Mouse (Mus musculus): ENCODE results near the gene Ccdc170. TPM values are rescaled to one million over a fixed set of nuclear protein-coding genes. Genes with fewer than 3 reads are reported as not detected.

The Ccdc170 gene
- polyA plus RNA-seq, 1 experiment from 2014 or later, result not detected

DNA sequence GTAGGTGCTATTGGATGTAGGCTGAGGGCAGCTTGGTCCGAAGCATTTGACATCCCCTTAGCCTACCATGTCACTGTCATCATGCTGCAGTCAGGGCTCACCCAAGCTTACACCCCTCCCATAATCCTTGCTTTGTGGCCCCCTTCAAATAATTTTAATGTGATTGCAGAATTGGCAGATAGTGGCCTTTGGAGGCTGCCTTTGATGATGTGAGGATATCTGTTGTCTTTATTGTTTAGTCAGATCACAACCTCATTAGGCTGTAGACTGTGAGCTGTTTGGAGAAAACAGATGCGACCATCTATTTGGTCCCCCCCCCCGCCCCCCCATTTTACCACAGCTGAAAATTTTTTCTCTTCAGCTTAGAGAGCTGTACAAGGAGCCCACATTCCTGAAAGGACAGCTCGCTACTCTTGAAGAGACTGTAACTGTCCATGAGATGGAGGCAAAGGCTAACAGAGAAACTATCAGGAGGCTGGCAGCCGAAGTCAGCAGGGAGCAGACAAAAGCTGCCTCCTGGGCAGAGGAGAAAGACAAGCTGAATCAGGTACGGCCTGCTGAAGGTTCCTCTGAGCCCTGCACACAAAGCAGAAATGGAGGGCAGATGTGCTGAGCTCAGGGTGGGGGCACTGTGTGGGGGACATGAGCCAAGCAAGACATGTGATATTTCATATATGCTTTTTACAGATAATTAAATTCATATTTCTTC, 38.2 kb downstream of the Ccdc170 start:
- 41% methylated on average over 6 of the region's 6 CpGs for WGBS

DNA sequence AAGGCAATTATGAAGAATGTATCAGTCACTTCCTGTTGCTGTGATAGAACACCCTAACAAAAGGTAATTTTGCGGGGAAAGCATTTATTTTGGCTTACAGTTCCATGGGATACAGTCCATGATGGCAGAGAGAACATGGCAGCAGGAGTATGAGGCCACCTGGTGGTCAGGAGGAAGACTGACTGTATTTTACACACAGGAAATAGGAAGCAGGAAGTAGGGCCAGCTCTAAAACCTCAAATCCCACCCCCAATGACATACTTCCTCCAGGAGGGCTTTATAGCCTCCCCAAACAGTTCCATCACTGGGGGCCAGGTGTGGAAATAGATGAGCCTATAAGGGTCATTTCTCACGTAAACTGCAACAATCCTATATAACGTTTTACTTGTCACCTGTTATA, 39.8 kb downstream of the Ccdc170 start:
- Histone ChIP-seq H3K27ac (replicated peaks in 1 of 2; ENCODE audit: control insufficient read depth in 1 of 2, insufficient read depth in 1 of 2, low read depth in 2 of 2, low read length in 2 of 2) (no peak overlapping the region), H3K4me3 (ENCODE audit: control insufficient read depth in 1 of 2, insufficient read depth in 1 of 2, low read depth in 1 of 2, low read length in 2 of 2) (no peak overlapping the region), H3K27me3 (ENCODE audit: control insufficient read depth, insufficient read depth, low read length) (no peaks in the 10 kb centered on the region), H3K9me3 (ENCODE audit: control insufficient read depth, low read length) (no peaks in the 10 kb centered on the region; the same call in 1 of the 2 replicates), H3K9ac (ENCODE audit: low read length) (no peak overlapping the region), H3K36me3 (ENCODE audit: control insufficient read depth, insufficient read depth, low read length) (no peaks in the 10 kb centered on the region), H3K4me1 (ENCODE audit: control insufficient read depth in 2 of 2, insufficient read depth in 2 of 2, low read length in 2 of 2) (no peaks in the 10 kb centered on the region), H3K4me2 (ENCODE audit: low read length) (no peak overlapping the region)
- WGBS, result 93% methylated on average over 3 of the region's 3 CpGs
- ATAC-seq (ENCODE audit: insufficient number of reproducible peaks, insufficient read depth, low FRiP score, low read depth), result no peak

More for the DNA sequence above, 38.2 kb downstream of the Ccdc170 start:
- Histone ChIP-seq H3K27me3 (ENCODE audit: control insufficient read depth, insufficient read depth, low read length) (no peaks in the 10 kb centered on the region), H3K4me1 (ENCODE audit: control insufficient read depth in 2 of 2, insufficient read depth in 2 of 2, low read length in 2 of 2) (no peaks in the 10 kb centered on the region), H3K27ac (replicated peaks in 1 of 2; ENCODE audit: control insufficient read depth in 1 of 2, insufficient read depth in 1 of 2, low read depth in 2 of 2, low read length in 2 of 2) (no peak overlapping the region), H3K36me3 (ENCODE audit: control insufficient read depth, insufficient read depth, low read length) (no peaks in the 10 kb centered on the region), H3K4me3 (ENCODE audit: control insufficient read depth in 1 of 2, insufficient read depth in 1 of 2, low read depth in 1 of 2, low read length in 2 of 2) (no peak overlapping the region), H3K9ac (ENCODE audit: low read length) (no peak overlapping the region), H3K4me2 (ENCODE audit: low read length) (no peak overlapping the region), H3K9me3 (ENCODE audit: control insufficient read depth, low read length) (no peaks in the 10 kb centered on the region; the same call in 1 of the 2 replicates)
- ATAC-seq (ENCODE audit: insufficient number of reproducible peaks, insufficient read depth, low FRiP score, low read depth), result no peak

DNA sequence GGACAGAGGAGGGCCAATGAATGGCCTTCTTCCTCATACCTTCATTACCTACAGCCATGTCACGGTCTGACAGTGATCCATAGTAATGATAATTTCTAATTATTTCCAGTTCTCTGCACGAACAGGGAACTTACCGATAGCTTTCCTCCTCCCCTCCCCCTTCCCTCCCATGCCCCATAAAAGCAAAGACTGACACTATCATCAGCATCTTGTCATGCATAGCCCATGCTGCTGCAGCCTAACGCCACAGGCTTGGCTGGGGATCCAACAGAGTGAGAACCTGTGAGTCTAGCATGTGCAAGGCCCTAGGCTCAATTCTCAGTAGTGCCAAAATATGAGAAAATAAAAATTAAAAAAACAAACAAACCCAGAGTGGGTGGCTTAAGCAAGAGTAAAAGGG, 40.8 kb downstream of the Ccdc170 start:
- no peaks in the 10 kb centered on the region; the same call in 1 of the 2 replicates for H3K9me3 ChIP-seq (ENCODE audit: control insufficient read depth, low read length)
- ATAC-seq (ENCODE audit: insufficient number of reproducible peaks, insufficient read depth, low FRiP score, low read depth), result no peak
- no peaks in the 10 kb centered on the region for H3K36me3 ChIP-seq (ENCODE audit: control insufficient read depth, insufficient read depth, low read length)
- H3K4me3 ChIP-seq (ENCODE audit: control insufficient read depth in 1 of 2, insufficient read depth in 1 of 2, low read depth in 1 of 2, low read length in 2 of 2), result no peak overlapping the region
- H3K27ac ChIP-seq (replicated peaks in 1 of 2; ENCODE audit: control insufficient read depth in 1 of 2, insufficient read depth in 1 of 2, low read depth in 2 of 2, low read length in 2 of 2), result no peak overlapping the region
- no peak overlapping the region for H3K9ac ChIP-seq (ENCODE audit: low read length)
- no peak overlapping the region for H3K4me2 ChIP-seq (ENCODE audit: low read length)
- no peaks in the 10 kb centered on the region for H3K27me3 ChIP-seq (ENCODE audit: control insufficient read depth, insufficient read depth, low read length)
- no peaks in the 10 kb centered on the region for H3K4me1 ChIP-seq (ENCODE audit: control insufficient read depth in 2 of 2, insufficient read depth in 2 of 2, low read length in 2 of 2)
- 77% methylated on average over 4 of the region's 4 CpGs for WGBS

DNA sequence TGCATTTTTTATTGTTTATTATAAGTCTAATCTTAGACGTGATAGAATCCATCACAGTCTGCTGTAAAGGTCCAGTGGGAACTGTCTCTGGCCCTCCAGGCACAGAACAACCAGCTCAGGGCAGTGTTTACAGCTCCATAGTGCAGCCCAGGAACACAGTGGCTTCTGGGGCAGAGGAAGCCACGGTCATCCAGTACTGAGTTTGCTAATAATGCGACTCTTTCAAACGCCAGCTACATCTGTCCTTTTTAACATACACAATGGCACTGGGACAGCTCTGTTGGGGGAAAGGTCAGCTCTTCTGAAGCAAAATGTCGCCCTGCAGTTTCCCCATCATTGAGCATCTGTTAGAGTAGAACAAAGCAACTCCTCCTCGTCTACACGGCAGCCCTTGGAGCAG, 45.7 kb downstream of the Ccdc170 start:
- H3K9ac ChIP-seq (ENCODE audit: low read length), result no peak overlapping the region
- no peaks in the 10 kb centered on the region for H3K4me1 ChIP-seq (ENCODE audit: control insufficient read depth in 2 of 2, insufficient read depth in 2 of 2, low read length in 2 of 2)
- H3K4me3 ChIP-seq (ENCODE audit: control insufficient read depth in 1 of 2, insufficient read depth in 1 of 2, low read depth in 1 of 2, low read length in 2 of 2), result no peak overlapping the region
- no peak overlapping the region for H3K4me2 ChIP-seq (ENCODE audit: low read length)
- H3K9me3 ChIP-seq (ENCODE audit: control insufficient read depth, low read length), result no peaks in the 10 kb centered on the region
- H3K27ac ChIP-seq (replicated peaks in 1 of 2; ENCODE audit: control insufficient read depth in 1 of 2, insufficient read depth in 1 of 2, low read depth in 2 of 2, low read length in 2 of 2), result no peak overlapping the region
- H3K27me3 ChIP-seq (ENCODE audit: control insufficient read depth, insufficient read depth, low read length), result no peaks in the 10 kb centered on the region
- no peaks in the 10 kb centered on the region for H3K36me3 ChIP-seq (ENCODE audit: control insufficient read depth, insufficient read depth, low read length)
- no peak for ATAC-seq (ENCODE audit: insufficient number of reproducible peaks, insufficient read depth, low FRiP score, low read depth)
- WGBS, result 74% methylated on average over 7 of the region's 7 CpGs

DNA sequence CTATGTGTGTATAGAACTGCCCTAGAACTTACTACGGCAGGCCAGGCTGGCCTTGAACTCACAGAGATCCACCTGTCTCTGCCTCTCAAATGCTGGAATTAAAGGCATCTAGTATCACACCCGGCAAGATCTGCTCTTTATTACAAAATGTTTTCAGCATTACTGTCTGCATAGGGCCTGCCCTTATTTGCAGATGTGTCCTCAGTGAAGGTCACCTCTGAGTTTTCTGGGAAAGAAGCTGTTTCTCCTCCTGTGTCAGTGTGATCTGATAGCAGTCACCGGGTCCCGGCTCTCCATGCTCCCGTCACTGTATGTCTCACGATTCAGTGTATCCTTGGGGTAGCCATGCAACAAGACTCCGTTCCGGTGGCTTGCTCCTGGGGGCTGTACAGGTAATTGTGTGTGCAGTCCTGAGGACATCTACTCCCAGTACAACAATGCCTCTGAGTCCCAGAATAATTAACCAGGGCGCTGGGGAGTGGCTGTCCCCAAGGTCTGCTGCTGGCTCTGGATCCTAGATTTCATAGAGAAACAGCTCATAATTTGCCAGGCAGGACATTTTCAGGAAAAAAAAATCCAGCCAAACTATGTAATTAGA, 48.4 kb downstream of the Ccdc170 start:
- no peaks in the 10 kb centered on the region for H3K36me3 ChIP-seq (ENCODE audit: control insufficient read depth, insufficient read depth, low read length)
- H3K27me3 ChIP-seq (ENCODE audit: control insufficient read depth, insufficient read depth, low read length), result no peaks in the 10 kb centered on the region
- 75% methylated on average over 9 of the region's 9 CpGs for whole genome bisulfite sequencing
- ATAC-seq (ENCODE audit: insufficient number of reproducible peaks, insufficient read depth, low FRiP score, low read depth), result no peak
- H3K4me1 ChIP-seq (ENCODE audit: control insufficient read depth in 2 of 2, insufficient read depth in 2 of 2, low read length in 2 of 2), result no peaks in the 10 kb centered on the region
- H3K4me2 ChIP-seq (ENCODE audit: low read length), result no peak overlapping the region
- no peak overlapping the region for H3K9ac ChIP-seq (ENCODE audit: low read length)
- H3K27ac ChIP-seq (replicated peaks in 1 of 2; ENCODE audit: control insufficient read depth in 1 of 2, insufficient read depth in 1 of 2, low read depth in 2 of 2, low read length in 2 of 2), result no peak overlapping the region
- no peak overlapping the region for H3K4me3 ChIP-seq (ENCODE audit: control insufficient read depth in 1 of 2, insufficient read depth in 1 of 2, low read depth in 1 of 2, low read length in 2 of 2)
- H3K9me3 ChIP-seq (ENCODE audit: control insufficient read depth, low read length), result no peaks in the 10 kb centered on the region

DNA sequence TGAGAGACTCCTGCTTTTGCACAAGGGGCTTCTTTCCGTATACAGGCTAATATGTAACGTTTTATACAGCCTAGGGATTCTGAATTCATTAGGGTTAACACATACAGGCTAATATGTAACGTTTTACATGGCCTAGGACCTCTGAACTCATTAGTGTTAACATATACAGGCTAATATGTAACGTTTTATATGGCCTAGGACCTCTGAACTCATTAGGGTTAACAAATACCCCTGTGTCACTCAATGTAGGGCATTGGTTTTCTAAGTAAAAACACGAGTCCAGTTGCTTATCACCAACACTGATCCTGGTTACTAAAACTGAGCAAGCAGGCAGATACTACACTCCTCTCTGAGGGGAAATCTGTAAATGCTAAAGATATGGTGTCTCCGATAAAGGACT, 49.6 kb downstream of the Ccdc170 start:
- 60% methylated on average over 6 of the region's 6 CpGs for WGBS
- Histone ChIP-seq H3K4me3 (ENCODE audit: control insufficient read depth in 1 of 2, insufficient read depth in 1 of 2, low read depth in 1 of 2, low read length in 2 of 2) (no peak overlapping the region), H3K9me3 (ENCODE audit: control insufficient read depth, low read length) (no peaks in the 10 kb centered on the region), H3K27ac (replicated peaks in 1 of 2; ENCODE audit: control insufficient read depth in 1 of 2, insufficient read depth in 1 of 2, low read depth in 2 of 2, low read length in 2 of 2) (no peak overlapping the region), H3K9ac (ENCODE audit: low read length) (no peak overlapping the region), H3K4me1 (ENCODE audit: control insufficient read depth in 2 of 2, insufficient read depth in 2 of 2, low read length in 2 of 2) (no peaks in the 10 kb centered on the region), H3K27me3 (ENCODE audit: control insufficient read depth, insufficient read depth, low read length) (no peaks in the 10 kb centered on the region), H3K4me2 (ENCODE audit: low read length) (no peak overlapping the region), H3K36me3 (ENCODE audit: control insufficient read depth, insufficient read depth, low read length) (no peaks in the 10 kb centered on the region)
- no peak for ATAC-seq (ENCODE audit: insufficient number of reproducible peaks, insufficient read depth, low FRiP score, low read depth)

DNA sequence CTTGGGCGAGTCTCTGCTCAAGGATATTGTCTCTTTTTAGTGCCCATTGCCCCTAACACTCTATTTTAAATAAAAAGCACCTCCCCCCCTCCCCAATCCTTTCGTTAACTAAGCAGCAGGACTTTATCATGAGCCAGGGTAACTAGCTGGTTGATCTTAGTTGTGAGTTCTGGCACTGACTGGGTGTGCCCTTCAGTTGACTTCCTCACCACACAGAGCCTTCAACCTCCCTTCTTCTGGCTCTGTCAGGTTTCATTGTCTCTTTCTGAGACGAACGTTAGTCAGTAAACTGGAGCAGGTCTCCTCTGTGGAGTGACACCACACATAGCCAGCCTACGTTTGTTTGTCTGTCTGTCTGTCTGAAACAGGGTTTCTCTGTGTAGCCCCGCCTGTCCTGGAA, 50.4 kb downstream of the Ccdc170 start:
- H3K4me2 ChIP-seq (ENCODE audit: low read length), result no peak overlapping the region
- no peak for ATAC-seq (ENCODE audit: insufficient number of reproducible peaks, insufficient read depth, low FRiP score, low read depth)
- no peak overlapping the region for H3K4me3 ChIP-seq (ENCODE audit: control insufficient read depth in 1 of 2, insufficient read depth in 1 of 2, low read depth in 1 of 2, low read length in 2 of 2)
- WGBS, result 70% methylated on average over 6 of the region's 6 CpGs
- H3K9ac ChIP-seq (ENCODE audit: low read length), result no peak overlapping the region
- no peaks in the 10 kb centered on the region for H3K9me3 ChIP-seq (ENCODE audit: control insufficient read depth, low read length)
- no peaks in the 10 kb centered on the region for H3K27me3 ChIP-seq (ENCODE audit: control insufficient read depth, insufficient read depth, low read length)
- H3K36me3 ChIP-seq (ENCODE audit: control insufficient read depth, insufficient read depth, low read length), result no peaks in the 10 kb centered on the region
- H3K4me1 ChIP-seq (ENCODE audit: control insufficient read depth in 2 of 2, insufficient read depth in 2 of 2, low read length in 2 of 2), result no peaks in the 10 kb centered on the region
- no peak overlapping the region for H3K27ac ChIP-seq (replicated peaks in 1 of 2; ENCODE audit: control insufficient read depth in 1 of 2, insufficient read depth in 1 of 2, low read depth in 2 of 2, low read length in 2 of 2)

DNA sequence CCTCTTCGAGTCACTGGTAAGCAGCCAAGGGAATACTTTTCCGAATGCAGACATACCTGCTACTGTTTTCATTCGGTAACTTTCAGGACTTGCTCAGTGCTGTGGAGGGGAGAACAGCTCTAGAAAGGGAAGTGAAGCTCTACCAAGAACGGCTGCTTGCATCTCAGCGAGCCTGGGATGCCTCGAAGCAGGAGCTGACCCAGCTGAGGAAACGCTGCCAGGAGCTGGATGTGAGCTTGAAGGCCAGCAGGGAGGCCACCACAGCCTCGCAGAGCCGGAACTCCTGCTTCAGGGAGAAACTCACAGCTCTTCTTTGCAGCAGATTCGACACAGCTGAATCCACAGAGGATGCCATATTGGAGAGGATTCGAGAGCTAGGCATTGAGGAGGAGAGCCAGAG, 51.6 kb downstream of the Ccdc170 start:
- no peaks in the 10 kb centered on the region for H3K27me3 ChIP-seq (ENCODE audit: control insufficient read depth, insufficient read depth, low read length)
- WGBS, result 81% methylated on average over 11 of the region's 11 CpGs
- H3K4me2 ChIP-seq (ENCODE audit: low read length), result no peak overlapping the region
- no peaks in the 10 kb centered on the region for H3K4me1 ChIP-seq (ENCODE audit: control insufficient read depth in 2 of 2, insufficient read depth in 2 of 2, low read length in 2 of 2)
- no peaks in the 10 kb centered on the region for H3K36me3 ChIP-seq (ENCODE audit: control insufficient read depth, insufficient read depth, low read length)
- H3K9me3 ChIP-seq (ENCODE audit: control insufficient read depth, low read length), result no peaks in the 10 kb centered on the region
- no peak overlapping the region for H3K9ac ChIP-seq (ENCODE audit: low read length)
- H3K4me3 ChIP-seq (ENCODE audit: control insufficient read depth in 1 of 2, insufficient read depth in 1 of 2, low read depth in 1 of 2, low read length in 2 of 2), result no peak overlapping the region
- ATAC-seq (ENCODE audit: insufficient number of reproducible peaks, insufficient read depth, low FRiP score, low read depth), result no peak
- H3K27ac ChIP-seq (replicated peaks in 1 of 2; ENCODE audit: control insufficient read depth in 1 of 2, insufficient read depth in 1 of 2, low read depth in 2 of 2, low read length in 2 of 2), result no peak overlapping the region

Measured in heart, embryonic 14.5 days (tissue).